Mouse (Mus musculus) neutrophil, adult 59 days (primary cell): ENCODE results near the gene Rgs1. TPM values are rescaled to one million over a fixed set of nuclear protein-coding genes. Genes with fewer than 3 reads are reported as not detected.

Source experiments
- total RNA-seq, 2 experiments: library from RNA; stranded (reverse); gene quantifications; 1 replicate in 1 of 2; 2 replicates in 1 of 2; pipeline ENCODE4 v1.2.4; 2023

Rgs1 gene
- 10 to 100 TPM; 35.3 to 36.9 TPM for total RNA-seq

GRCm38 (mm10) chr1:144248923-144249322 is at the start of gene Rgs1:
Gene Rgs1, minus strand, starts transcription at chr1:144249242.

Other genes with a start within 250 kb of the Rgs1 start
- gene Rgs2, start 245.1 kb downstream of the Rgs1 start, total RNA-seq, result 100 to 1,000 TPM; 579 to 684 TPM
- gene Rgs13, start 71.9 kb downstream of the Rgs1 start, total RNA-seq, result not detected